Mouse (Mus musculus) MN1 (cell line): Measurements from ENCODE around the gene Hsbp1.
"Not testable (repeated sequence)": the region's sequence is repeated elsewhere in the genome, so short reads cannot be mapped to it uniquely, and the experiment has no call there.

Experiments
- DNase-seq: peaks from one replicate; pipeline ENCODE4 v3.0.0-alpha.2; 2016; ENCODE audit warnings: low spot score

Hsbp1 gene

GRCm38 (mm10) chr8:119344190-119344856 is at the start of gene Hsbp1:
TSS of gene Hsbp1 (plus strand) at chr8:119344488.
- DNase-seq, result peak; percentile 99

GRCm38 (mm10) chr8:119295477-119295876 is 48.8 kb upstream of the Hsbp1 start:
- peak; percentile 20 for DNase-seq

- not testable (repeated sequence) for DNase-seq
Observed at GRCm38 (mm10) chr8:119297752-119298151, 46.5 kb upstream of the Hsbp1 start.

- DNase-seq, result no peak
Observed at GRCm38 (mm10) chr8:119300335-119300734, 44.0 kb upstream of the Hsbp1 start.

- DNase-seq, result peak; percentile 50
Observed at GRCm38 (mm10) chr8:119304196-119304595, 40.1 kb upstream of the Hsbp1 start.

GRCm38 (mm10) chr8:119311412-119311811 is 32.9 kb upstream of the Hsbp1 start:
- DNase-seq, result peak; percentile 29

GRCm38 (mm10) chr8:119323215-119323614 is 21.1 kb upstream of the Hsbp1 start:
- DNase-seq, result no peak

GRCm38 (mm10) chr8:119339546-119339945 is 4.7 kb upstream of the Hsbp1 start:
- DNase-seq, result no peak

GRCm38 (mm10) chr8:119343606-119344005 is 682 bp upstream of the Hsbp1 start:
- peak; percentile 40 for DNase-seq

- DNase-seq, result peak; percentile 40
Observed at GRCm38 (mm10) chr8:119345029-119345682, 868 bp downstream of the Hsbp1 start.

GRCm38 (mm10) chr8:119345683-119346075 is 1.4 kb downstream of the Hsbp1 start:
- DNase-seq, result no peak

GRCm38 (mm10) chr8:119351647-119352046 is 7.4 kb downstream of the Hsbp1 start:
- DNase-seq, result no peak

GRCm38 (mm10) chr8:119352977-119353658 is 8.8 kb downstream of the Hsbp1 start:
- no peak for DNase-seq

GRCm38 (mm10) chr8:119353659-119354023 is 9.4 kb downstream of the Hsbp1 start:
- DNase-seq, result no peak

GRCm38 (mm10) chr8:119356631-119357030 is 12.3 kb downstream of the Hsbp1 start:
- DNase-seq, result not testable (repeated sequence)

- no peak for DNase-seq
Observed at GRCm38 (mm10) chr8:119358175-119358574, 13.9 kb downstream of the Hsbp1 start.

GRCm38 (mm10) chr8:119358836-119359235 is 14.5 kb downstream of the Hsbp1 start:
- no peak for DNase-seq

- DNase-seq, result no peak
Observed at GRCm38 (mm10) chr8:119360686-119361295, 16.5 kb downstream of the Hsbp1 start.

- DNase-seq, result not testable (repeated sequence)
Observed at GRCm38 (mm10) chr8:119374716-119375115, 30.4 kb downstream of the Hsbp1 start.

- DNase-seq, result no peak
Observed at GRCm38 (mm10) chr8:119378476-119378875, 34.2 kb downstream of the Hsbp1 start.

- DNase-seq, result peak; percentile 56
Observed at GRCm38 (mm10) chr8:119380619-119381018, 36.3 kb downstream of the Hsbp1 start.

GRCm38 (mm10) chr8:119384478-119384877 is 40.2 kb downstream of the Hsbp1 start:
- DNase-seq, result peak; percentile 87

- no peak for DNase-seq
Observed at GRCm38 (mm10) chr8:119385854-119386253, 41.6 kb downstream of the Hsbp1 start.
